Mouse (Mus musculus) myocyte (in vitro differentiated cells): ENCODE measurements around the gene Apela. TPM values are rescaled to one million over a fixed set of nuclear protein-coding genes. Genes with fewer than 3 reads are reported as not detected.

Experiments used
- H3K27me3 ChIP-seq: one replicate; pipeline ENCODE4 v1.6.1; 2011; ENCODE audit not compliant: control insufficient read depth, insufficient read depth, insufficient read length
- H3K36me3 ChIP-seq: one replicate; pipeline ENCODE4 v1.6.1; 2011; ENCODE audit not compliant: control insufficient read depth, insufficient read depth
- H3K4me2 ChIP-seq: one replicate; pipeline ENCODE4 v1.6.1; 2011; ENCODE audit warnings: low read depth, control low read depth
- H3K4me3 ChIP-seq: one replicate; pipeline ENCODE4 v1.5.1; 2011; ENCODE audit warnings: mild to moderate bottlenecking, control low read depth, moderate library complexity
- H3K79me2 ChIP-seq: one replicate; pipeline ENCODE4 v1.6.1; 2011; ENCODE audit not compliant: control insufficient read depth, insufficient read depth
- H3ac ChIP-seq: one replicate; pipeline ENCODE4 v1.6.1; 2011; ENCODE audit not compliant: control insufficient read depth, insufficient read length
- MAX ChIP-seq: IDR thresholded peaks from one replicate; pipeline ENCODE4 v1.6.1; 2011; ENCODE audit warnings: low read depth, mild to moderate bottlenecking, control low read depth
- MYOD1 ChIP-seq, 3 experiments: IDR thresholded peaks; one replicate each; pipeline ENCODE4 v1.6.1; 2011; ENCODE audit warnings: control low read depth in 2 of 3, low read depth in 2 of 3, mild to moderate bottlenecking in 2 of 3, moderate library complexity in 1 of 3; ENCODE audit not compliant: insufficient read length in 2 of 3, control insufficient read depth in 1 of 3
- POLR2A ChIP-seq: IDR thresholded peaks from one replicate; pipeline ENCODE4 v1.6.1; 2011; ENCODE audit warnings: low read depth, mild to moderate bottlenecking, control low read depth, moderate library complexity; ENCODE audit not compliant: insufficient read length
- POLR2AphosphoS2 ChIP-seq: IDR thresholded peaks from one replicate; pipeline ENCODE4 v1.6.1; 2011; ENCODE audit warnings: low read depth, control low read depth; ENCODE audit not compliant: insufficient read length
- REST ChIP-seq: IDR thresholded peaks from one replicate; pipeline ENCODE4 v1.6.1; 2011; ENCODE audit warnings: mild to moderate bottlenecking, control low read depth, moderate library complexity; ENCODE audit not compliant: insufficient read depth, insufficient read length
- polyA plus RNA-seq: library from polyadenylated mRNA; unstranded; fragments of >200 nt; fragmentation: generic; extraction: Trizol; gene quantifications from one replicate; pipeline ENCODE4 v1.2.1, GENCODE M21; 2012; ENCODE audit warnings: missing spikeins

Apela gene
- polyA plus RNA-seq, 1 experiment, result not detected

GRCm38 (mm10) chr8:64983150-64983897, 53.8 kb downstream of the Apela start:
- no peak overlapping the region for H3K4me2 ChIP-seq
- no peak overlapping the region for H3K4me3 ChIP-seq
- no peaks in the 10 kb centered on the region for H3K36me3 ChIP-seq
- H3K79me2 ChIP-seq, result no peaks in the 10 kb centered on the region
- no peak overlapping the region for H3ac ChIP-seq
- TF ChIP-seq MAX (no peak), POLR2AphosphoS2 (no peak), MYOD1 (IDR thresholded peaks at IDR 0.05; ENCODE audit: control insufficient read depth in 1 of 3, insufficient read length in 2 of 3, low read depth in 2 of 3) (no peak), REST (no peak), POLR2A (no peak)
- H3K27me3 ChIP-seq, result no peaks in the 10 kb centered on the region

Other genes with a start within 250 kb of the Apela start
- 6.7 TPM for gene Klhl2, start 187.3 kb downstream of the Apela start, polyA plus RNA-seq
- 38.5 TPM for gene Tmem192, start 90.2 kb downstream of the Apela start, polyA plus RNA-seq
- gene Trim75, start 49.5 kb downstream of the Apela start, polyA plus RNA-seq, result not detected
- gene Trim61, start 18.8 kb downstream of the Apela start, polyA plus RNA-seq, result not detected
- not detected for gene Trim60, start 18.8 kb downstream of the Apela start, polyA plus RNA-seq
- gene Gm10663, start 37.7 kb upstream of the Apela start, polyA plus RNA-seq, result not detected
- not detected for gene BC030870, start 92.2 kb upstream of the Apela start, polyA plus RNA-seq